Mouse (Mus musculus): ENCODE measurements around the gene Prdx2. TPM values are rescaled to one million over a fixed set of nuclear protein-coding genes. Genes with fewer than 3 reads are reported as not detected.

Prdx2 gene
- total RNA-seq, 1 experiment: 328 TPM

DNA sequence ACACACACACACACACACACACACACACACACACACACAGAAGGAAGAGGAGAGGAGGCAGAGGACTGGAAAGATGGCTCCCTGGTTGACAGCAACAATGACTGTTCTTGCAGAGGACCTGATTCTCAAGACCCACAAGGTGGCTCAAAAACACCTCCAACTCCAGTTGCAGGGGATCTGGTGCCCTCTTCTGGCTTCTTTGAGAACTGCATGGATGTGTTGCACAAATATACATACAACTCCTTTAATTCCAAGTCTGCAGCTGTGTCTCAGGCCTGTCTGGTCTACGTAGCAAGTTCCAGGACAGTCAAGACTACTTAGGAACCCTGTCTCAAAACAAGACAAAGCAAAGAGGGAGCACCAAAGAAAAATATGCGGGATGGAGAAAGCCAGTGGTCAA is 12.6 kb upstream of the Prdx2 start:
- no peak overlapping the region for H3K9ac ChIP-seq (ENCODE audit: insufficient read depth, low read depth, low read length, poor library complexity, severe bottlenecking)
- no peaks in the 10 kb centered on the region for H3K9me3 ChIP-seq (ENCODE audit: control insufficient read depth, insufficient read depth, low read depth, low read length)
- in situ Hi-C loops (cut with MboI; ENCODE audit: low sequenced_read_pairs in 2 of 2, unreplicated experiment in 2 of 2): loop anchor here in 1 of 2 experiments (25.0 kb wide), 1 partner anchor 456 kb away; no protein-coding TSS in a partner anchor
- peaks cover 2 to 6% of the 10 kb centered on the region in 2 experiments; a peak in 2 of 4 replicates for H3K4me1 ChIP-seq (ENCODE audit: control insufficient read depth in 2 of 2, insufficient read depth in 2 of 2, low read length in 2 of 2, poor library complexity in 1 of 2)
- no peak overlapping the region for H3K27ac ChIP-seq (ENCODE audit: insufficient read depth, low read depth, low read length, poor library complexity, severe bottlenecking)
- TF ChIP-seq MAFK (IDR thresholded peaks at IDR 0.05; ENCODE audit: insufficient read depth, low read depth, low read length): no peak
- TF ChIP-seq ZNF384 (IDR thresholded peaks at IDR 0.05; ENCODE audit: low read depth, low read length): no peak
- peak; percentile 11; the same call in 1 of the 2 replicates for TF ChIP-seq ZC3H11A (IDR thresholded peaks at IDR 0.05; ENCODE audit: borderline replicate concordance, low read depth, low read length)
- TF ChIP-seq HCFC1 (IDR thresholded peaks at IDR 0.05; ENCODE audit: borderline replicate concordance, insufficient read depth, low read length): peak; percentile 55; the same call in 1 of the 2 replicates
- TF ChIP-seq CHD2 (IDR thresholded peaks at IDR 0.05; ENCODE audit: low read depth, low read length): no peak
- H3K36me3 ChIP-seq (ENCODE audit: control insufficient read depth, insufficient read depth, low read length, poor library complexity, severe bottlenecking): peaks cover 26% of the 10 kb centered on the region
- no peak overlapping the region for H3K4me3 ChIP-seq (ENCODE audit: insufficient read depth in 1 of 2, low read depth in 1 of 2, low read length in 2 of 2, poor library complexity in 1 of 2, severe bottlenecking in 1 of 2)
- DNase-seq (ENCODE audit: low read depth, low spot score): peak; percentile 92

DNA sequence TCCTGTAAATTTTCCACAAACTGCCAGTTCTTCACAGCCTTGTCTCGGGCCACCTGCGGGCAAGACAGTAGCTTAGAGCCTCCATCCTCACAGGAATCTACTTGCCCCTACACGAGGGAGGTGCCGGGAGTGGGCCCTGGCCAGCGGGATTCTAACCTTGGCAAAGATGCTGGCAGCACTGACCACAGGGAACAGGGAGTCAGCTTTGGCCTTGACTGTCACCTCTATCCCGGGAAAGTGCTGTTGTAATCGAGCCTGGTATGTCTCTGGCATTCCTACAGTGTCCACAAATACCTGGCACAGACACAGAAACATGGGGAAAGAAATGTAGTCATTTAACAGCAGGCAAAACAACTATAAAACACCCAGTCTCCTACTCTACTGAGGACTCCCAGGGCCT is 9.6 kb upstream of the Prdx2 start:
- peaks cover 0 to 2% of the 10 kb centered on the region in 2 experiments; a peak in 1 of 4 replicates for H3K4me1 ChIP-seq (ENCODE audit: control insufficient read depth in 2 of 2, insufficient read depth in 2 of 2, low read length in 2 of 2, poor library complexity in 1 of 2)
- H3K9ac ChIP-seq (ENCODE audit: insufficient read depth, low read depth, low read length, poor library complexity, severe bottlenecking): no peak overlapping the region
- no peak overlapping the region for H3K4me3 ChIP-seq (ENCODE audit: insufficient read depth in 1 of 2, low read depth in 1 of 2, low read length in 2 of 2, poor library complexity in 1 of 2, severe bottlenecking in 1 of 2)
- no peak overlapping the region for H3K27ac ChIP-seq (ENCODE audit: insufficient read depth, low read depth, low read length, poor library complexity, severe bottlenecking)
- peaks cover 31% of the 10 kb centered on the region for H3K36me3 ChIP-seq (ENCODE audit: control insufficient read depth, insufficient read depth, low read length, poor library complexity, severe bottlenecking)
- TF ChIP-seq CHD2 (IDR thresholded peaks at IDR 0.05; ENCODE audit: low read depth, low read length) (no peak), ZNF384 (IDR thresholded peaks at IDR 0.05; ENCODE audit: low read depth, low read length) (no peak), MAFK (IDR thresholded peaks at IDR 0.05; ENCODE audit: insufficient read depth, low read depth, low read length) (no peak), HCFC1 (IDR thresholded peaks at IDR 0.05; ENCODE audit: borderline replicate concordance, insufficient read depth, low read length) (no peak), ZC3H11A (IDR thresholded peaks at IDR 0.05; ENCODE audit: borderline replicate concordance, low read depth, low read length) (no peak)
- no peaks in the 10 kb centered on the region for H3K9me3 ChIP-seq (ENCODE audit: control insufficient read depth, insufficient read depth, low read depth, low read length)
- in situ Hi-C loops (cut with MboI; ENCODE audit: low sequenced_read_pairs in 2 of 2, unreplicated experiment in 2 of 2): loop anchor here in 1 of 2 experiments (25.0 kb wide), 1 partner anchor 452 kb away; no protein-coding TSS in a partner anchor
- DNase-seq (ENCODE audit: low read depth, low spot score): no peak

DNA sequence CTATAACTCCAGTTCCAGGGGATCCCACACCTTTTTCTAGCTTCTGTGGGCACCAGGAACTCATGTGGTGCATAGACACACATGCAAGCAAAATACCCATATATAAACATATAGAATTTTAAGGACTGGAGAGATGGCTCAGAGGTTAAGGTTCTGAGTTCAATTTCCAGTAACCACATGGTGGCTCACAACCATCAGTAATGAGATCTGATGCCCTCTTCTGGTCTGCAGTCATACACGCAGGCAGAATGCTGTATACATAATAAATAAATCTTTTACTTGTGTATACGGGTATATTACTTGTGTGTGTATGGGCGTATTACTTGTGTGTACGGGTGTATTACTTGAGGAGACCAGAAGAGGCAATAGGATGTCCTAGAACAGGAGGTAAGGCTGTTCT is 5.4 kb upstream of the Prdx2 start:
- no peak overlapping the region for H3K4me3 ChIP-seq (ENCODE audit: insufficient read depth in 1 of 2, low read depth in 1 of 2, low read length in 2 of 2, poor library complexity in 1 of 2, severe bottlenecking in 1 of 2)
- no peak for DNase-seq (ENCODE audit: low read depth, low spot score)
- H3K9me3 ChIP-seq (ENCODE audit: control insufficient read depth, insufficient read depth, low read depth, low read length): no peaks in the 10 kb centered on the region
- no peak for TF ChIP-seq MAFK (IDR thresholded peaks at IDR 0.05; ENCODE audit: insufficient read depth, low read depth, low read length)
- no peak for TF ChIP-seq ZNF384 (IDR thresholded peaks at IDR 0.05; ENCODE audit: low read depth, low read length)
- no peak for TF ChIP-seq CHD2 (IDR thresholded peaks at IDR 0.05; ENCODE audit: low read depth, low read length)
- TF ChIP-seq ZC3H11A (IDR thresholded peaks at IDR 0.05; ENCODE audit: borderline replicate concordance, low read depth, low read length): no peak
- no peak for TF ChIP-seq HCFC1 (IDR thresholded peaks at IDR 0.05; ENCODE audit: borderline replicate concordance, insufficient read depth, low read length)
- no peak overlapping the region for H3K27ac ChIP-seq (ENCODE audit: insufficient read depth, low read depth, low read length, poor library complexity, severe bottlenecking)
- in situ Hi-C loops (cut with MboI; ENCODE audit: low sequenced_read_pairs in 2 of 2, unreplicated experiment in 2 of 2): loop anchor here in 1 of 2 experiments (25.0 kb wide), 1 partner anchor 448 kb away; no protein-coding TSS in a partner anchor
- H3K36me3 ChIP-seq (ENCODE audit: control insufficient read depth, insufficient read depth, low read length, poor library complexity, severe bottlenecking): peaks cover 19% of the 10 kb centered on the region
- H3K4me1 ChIP-seq (ENCODE audit: control insufficient read depth in 2 of 2, insufficient read depth in 2 of 2, low read length in 2 of 2, poor library complexity in 1 of 2): peaks cover 2 to 16% of the 10 kb centered on the region in 2 experiments; a peak in 3 of 4 replicates
- H3K9ac ChIP-seq (ENCODE audit: insufficient read depth, low read depth, low read length, poor library complexity, severe bottlenecking): no peak overlapping the region

DNA sequence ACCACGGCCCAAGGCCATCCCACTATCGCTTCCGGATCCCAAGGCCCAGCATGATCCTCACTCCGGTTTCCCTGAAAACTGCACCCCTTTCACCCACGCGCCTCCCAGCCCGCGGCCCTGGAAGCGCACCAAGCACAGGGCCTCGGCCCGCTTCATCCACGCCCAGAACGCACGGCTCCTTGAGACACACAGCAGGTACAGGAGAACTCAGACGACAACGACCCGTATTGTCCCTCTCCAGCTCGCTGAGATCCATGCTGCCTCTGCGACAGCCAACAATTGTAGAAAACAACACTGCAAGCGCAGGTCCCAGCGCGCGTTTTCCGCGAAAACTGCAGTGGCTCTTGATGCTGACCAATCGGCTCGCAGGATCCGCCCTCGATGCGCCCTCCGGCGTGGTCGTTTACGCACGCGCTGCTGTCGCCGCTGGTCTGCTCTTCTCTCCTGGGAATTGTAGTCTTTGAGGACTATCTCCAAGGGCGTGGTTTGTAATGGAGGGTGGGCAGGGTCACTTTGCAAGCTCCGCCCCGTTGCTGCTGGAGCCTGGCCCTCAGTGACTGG is 3.6 kb upstream of the Prdx2 start:
- DNase-seq (ENCODE audit: low read depth, low spot score): no peak
- H3K4me3 ChIP-seq (ENCODE audit: insufficient read depth in 1 of 2, low read depth in 1 of 2, low read length in 2 of 2, poor library complexity in 1 of 2, severe bottlenecking in 1 of 2): peak overlapping the region; percentile 90 to 100
- in situ Hi-C loops (cut with MboI; ENCODE audit: low sequenced_read_pairs in 2 of 2, unreplicated experiment in 2 of 2): loop anchor here in 1 of 2 experiments (25.0 kb wide), 1 partner anchor 446 kb away; no protein-coding TSS in a partner anchor
- TF ChIP-seq HCFC1 (IDR thresholded peaks at IDR 0.05; ENCODE audit: borderline replicate concordance, insufficient read depth, low read length) (peak; percentile 95), ZNF384 (IDR thresholded peaks at IDR 0.05; ENCODE audit: low read depth, low read length) (no peak), ZC3H11A (IDR thresholded peaks at IDR 0.05; ENCODE audit: borderline replicate concordance, low read depth, low read length) (no peak)
- peaks cover 2 to 17% of the 10 kb centered on the region in 2 experiments; a peak in 3 of 4 replicates for H3K4me1 ChIP-seq (ENCODE audit: control insufficient read depth in 2 of 2, insufficient read depth in 2 of 2, low read length in 2 of 2, poor library complexity in 1 of 2)
- H3K9me3 ChIP-seq (ENCODE audit: control insufficient read depth, insufficient read depth, low read depth, low read length): no peaks in the 10 kb centered on the region
- H3K9ac ChIP-seq (ENCODE audit: insufficient read depth, low read depth, low read length, poor library complexity, severe bottlenecking): peak overlapping the region; percentile 84
- peak overlapping the region; percentile 50 for H3K27ac ChIP-seq (ENCODE audit: insufficient read depth, low read depth, low read length, poor library complexity, severe bottlenecking)
- H3K36me3 ChIP-seq (ENCODE audit: control insufficient read depth, insufficient read depth, low read length, poor library complexity, severe bottlenecking): peaks cover 10% of the 10 kb centered on the region
